Mouse (Mus musculus) frontal cortex, postnatal 36 days (tissue): ENCODE measurements around the gene Wdr24.
A peak's percentile ranks its signal among the peaks of the same experiment; 100 is the strongest.
"Not testable (repeated sequence)": the region's sequence is repeated elsewhere in the genome, so short reads cannot be mapped to it uniquely, and the experiment has no call there.

ENCODE experiments used
- DNase-seq, 2 experiments: peaks; one replicate each; pipeline ENCODE4 v3.0.0; 2022; ENCODE audit warnings: low spot score in 2 of 2

The Wdr24 gene

GRCm38 (mm10) chr17:25807452-25807851 is 16.0 kb upstream of the Wdr24 start:
- DNase-seq, result not testable (repeated sequence)

GRCm38 (mm10) chr17:25808028-25808427 is 15.4 kb upstream of the Wdr24 start:
- no peak for DNase-seq

- DNase-seq, result peak; percentile 90 to 92
Measured at GRCm38 (mm10) chr17:25808789-25809605, 14.4 kb upstream of the Wdr24 start, which contains the start of gene Fbxl16. Gene Fbxl16 (plus strand): TSS chr17:25809085.

- DNase-seq, result peak; percentile 45 to 53
Measured at GRCm38 (mm10) chr17:25809606-25810340, 13.7 kb upstream of the Wdr24 start.

GRCm38 (mm10) chr17:25810890-25811289 is 12.5 kb upstream of the Wdr24 start:
- no peak for DNase-seq

- DNase-seq, result peak; percentile 88 to 90
Measured at GRCm38 (mm10) chr17:25813471-25813870, 10.0 kb upstream of the Wdr24 start.

- DNase-seq, result no peak
Measured at GRCm38 (mm10) chr17:25817662-25818061, 5.8 kb upstream of the Wdr24 start.

GRCm38 (mm10) chr17:25818851-25819780 is 4.3 kb upstream of the Wdr24 start:
- DNase-seq, result no peak

- no peak for DNase-seq
Measured at GRCm38 (mm10) chr17:25824362-25825142, 1.1 kb downstream of the Wdr24 start.

- DNase-seq, result no peak
Measured at GRCm38 (mm10) chr17:25825311-25825710, 1.9 kb downstream of the Wdr24 start.

GRCm38 (mm10) chr17:25825984-25826570 is 2.6 kb downstream of the Wdr24 start:
- no peak for DNase-seq

GRCm38 (mm10) chr17:25827011-25827410 is 3.6 kb downstream of the Wdr24 start:
- no peak for DNase-seq

- DNase-seq, result no peak
Measured at GRCm38 (mm10) chr17:25827546-25828222, 4.3 kb downstream of the Wdr24 start.

- DNase-seq, result no peak
Measured at GRCm38 (mm10) chr17:25828223-25828594, 4.8 kb downstream of the Wdr24 start.

GRCm38 (mm10) chr17:25828712-25829557 is 5.5 kb downstream of the Wdr24 start, which contains the start of gene Jmjd8:
Gene Jmjd8 (plus strand): TSS chr17:25828867.
- DNase-seq, result peak; percentile 85 to 91

GRCm38 (mm10) chr17:25829558-25830017 is 6.2 kb downstream of the Wdr24 start:
- DNase-seq, result no peak

- DNase-seq, result no peak
Measured at GRCm38 (mm10) chr17:25830200-25830753, 6.8 kb downstream of the Wdr24 start.

GRCm38 (mm10) chr17:25830806-25831431 is 7.5 kb downstream of the Wdr24 start:
- DNase-seq, result no peak
